Mouse (Mus musculus) G1E (cell line): Measurements from ENCODE around the gene Tent4b.

ENCODE experiments used
- CTCF ChIP-seq: IDR thresholded peaks from 2 replicates; pipeline ENCODE4 v1.5.1; 2012; ENCODE audit warnings: low read depth, low read length, inconsistent platforms, mixed read lengths
- GATA1 ChIP-seq: IDR thresholded peaks from 2 replicates; pipeline ENCODE4 v1.6.1; 2012; ENCODE audit warnings: borderline replicate concordance, low read length, inconsistent platforms, mixed read lengths

DNA sequence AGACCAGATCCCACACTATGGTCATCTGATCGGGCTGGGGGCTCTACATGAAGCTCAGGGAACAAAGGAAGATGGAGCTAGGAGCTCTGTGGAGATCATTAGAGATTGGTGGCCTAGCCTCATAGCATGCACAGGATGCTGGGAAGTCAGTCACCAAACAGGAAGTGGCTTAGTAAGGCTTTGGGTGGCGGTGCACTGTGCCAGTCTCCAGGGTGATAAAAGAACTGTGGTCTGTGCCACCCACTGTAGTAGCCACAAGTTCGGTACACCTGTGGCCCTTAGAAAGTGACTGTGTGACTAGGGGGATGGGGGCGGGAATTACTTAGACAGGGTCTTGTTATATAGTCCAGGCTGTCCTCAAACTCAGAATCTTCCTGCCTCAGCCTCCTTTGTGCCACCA is 106.8 kb downstream of the Tent4b start:
- TF ChIP-seq CTCF = no peak
- TF ChIP-seq GATA1 = no peak
